Mouse (Mus musculus) CD4-positive helper T cell, adult 2 months (primary cell): Measurements from ENCODE around the gene 6030498E09Rik.

ENCODE experiments used
- DNase-seq: peaks from one replicate; pipeline ENCODE4 v3.0.0-alpha.2; 2012; ENCODE audit warnings: low read depth, missing footprints, low spot score

The 6030498E09Rik gene

GRCm38 (mm10) chrX:38772478-38772877 lies at the start of gene 6030498E09Rik:
TSS of gene 6030498E09Rik (plus strand) at chrX:38772671.
- DNase-seq, result no peak

GRCm38 (mm10) chrX:38730081-38730480 lies 42.4 kb upstream of the 6030498E09Rik start:
- no peak for DNase-seq

- no peak for DNase-seq
Measured at GRCm38 (mm10) chrX:38730639-38731038, 41.8 kb upstream of the 6030498E09Rik start.

GRCm38 (mm10) chrX:38733683-38734082 lies 38.8 kb upstream of the 6030498E09Rik start:
- no peak for DNase-seq

- DNase-seq, result peak; percentile 1
Measured at GRCm38 (mm10) chrX:38734916-38735880, 37.3 kb upstream of the 6030498E09Rik start.

GRCm38 (mm10) chrX:38771453-38771852 lies 1.0 kb upstream of the 6030498E09Rik start:
- DNase-seq, result no peak

GRCm38 (mm10) chrX:38771886-38772285 lies 585 bp upstream of the 6030498E09Rik start:
- no peak for DNase-seq

- DNase-seq, result no peak
Measured at GRCm38 (mm10) chrX:38794373-38794772, 21.9 kb downstream of the 6030498E09Rik start.

- no peak for DNase-seq
Measured at GRCm38 (mm10) chrX:38813934-38814333, 41.5 kb downstream of the 6030498E09Rik start.

- DNase-seq, result no peak
Measured at GRCm38 (mm10) chrX:38816841-38817240, 44.4 kb downstream of the 6030498E09Rik start.

- DNase-seq, result no peak
Measured at GRCm38 (mm10) chrX:38958571-38958970, 186.1 kb downstream of the 6030498E09Rik start.

GRCm38 (mm10) chrX:38996265-38996664 lies 223.8 kb downstream of the 6030498E09Rik start:
- no peak for DNase-seq
